13 mouse cellular contexts compared by ENCODE assay signal in genomic region chr9:45657172-45658062, GRCm38 (mm10).
DNase-seq lines count a peak whose midpoint lies in the region; ATAC-seq lines count a peak whose summit lies in the region.
"Had no signal": no experiment of that assay in that cellular context is flagged by ENCODE, and none has a peak within 500 bp of the region (broad histone marks: within the 10 kb centered on the region; RNA-seq: fewer than 3 reads in every experiment).

No protein-coding gene starts in this region.

- H3K27me3 ChIP-seq in forebrain, embryonic 11.5 days (ENCODE audit: control insufficient read depth, insufficient read depth, low read length), result no peaks in the 10 kb centered on the region
- no peaks in the 10 kb centered on the region for H3K27me3 ChIP-seq in hindbrain, embryonic 16.5 days (replicated peaks; ENCODE audit: control insufficient read depth, insufficient read depth, low read length)
- H3K27me3 ChIP-seq in neural tube, embryonic 14.5 days (ENCODE audit: control insufficient read depth, insufficient read depth, low read length), result no peaks in the 10 kb centered on the region
- H3K27me3 ChIP-seq: stomach, embryonic 15.5 days had no signal

- no peaks in the 10 kb centered on the region for H3K9me3 ChIP-seq in forebrain, embryonic 11.5 days (ENCODE audit: control insufficient read depth, low read length)
- no peaks in the 10 kb centered on the region for H3K9me3 ChIP-seq in hindbrain, embryonic 16.5 days (ENCODE audit: control insufficient read depth, low read length)
- H3K9me3 ChIP-seq in neural tube, embryonic 14.5 days (ENCODE audit: control insufficient read depth, low read length), result no peaks in the 10 kb centered on the region
- H3K9me3 ChIP-seq: megakaryocyte, embryonic 14.5 days; stomach, embryonic 15.5 days had no signal

- H3K4me1 ChIP-seq in forebrain, embryonic 11.5 days (replicated peaks; ENCODE audit: control insufficient read depth, insufficient read depth, low read length), result peaks cover 22% of the 10 kb centered on the region
- peaks cover 26% of the 10 kb centered on the region for H3K4me1 ChIP-seq in hindbrain, embryonic 16.5 days (ENCODE audit: control insufficient read depth, insufficient read depth, low read depth, low read length)
- peaks cover 18% of the 10 kb centered on the region for H3K4me1 ChIP-seq in neural tube, embryonic 14.5 days (ENCODE audit: control insufficient read depth, insufficient read depth, low read length)
- H3K4me1 ChIP-seq: megakaryocyte, embryonic 14.5 days; stomach, embryonic 15.5 days had no signal

- intact Hi-C loops in gastrocnemius, postnatal 14 days (cut with DNase I; ENCODE audit: low total_unique reads), result no loop called here

- no peaks in the 10 kb centered on the region for H3K36me3 ChIP-seq in forebrain, embryonic 11.5 days (ENCODE audit: control insufficient read depth, insufficient read depth, low read length)
- no peaks in the 10 kb centered on the region for H3K36me3 ChIP-seq in hindbrain, embryonic 16.5 days (ENCODE audit: control insufficient read depth, insufficient read depth, low read length)
- H3K36me3 ChIP-seq in neural tube, embryonic 14.5 days (ENCODE audit: control insufficient read depth, insufficient read depth, low read length), result no peaks in the 10 kb centered on the region
- H3K36me3 ChIP-seq: stomach, embryonic 15.5 days had no signal

- H3K27ac ChIP-seq in forebrain, embryonic 11.5 days (ENCODE audit: low read depth, low read length), result peak overlapping the region; percentile 95
- peak overlapping the region; percentile 77 for H3K27ac ChIP-seq in hindbrain, embryonic 16.5 days (ENCODE audit: low read depth, low read length)
- H3K27ac ChIP-seq in neural tube, embryonic 14.5 days (ENCODE audit: low read depth, low read length), result peak overlapping the region; percentile 85
- H3K27ac ChIP-seq: gastrocnemius, adult 2 months; stomach, embryonic 15.5 days had no signal

- ATAC-seq in forebrain, embryonic 11.5 days (replicated peaks; ENCODE audit: low FRiP score), result peak; percentile 91
- peak; percentile 76 for ATAC-seq in hindbrain, embryonic 16.5 days
- ATAC-seq in neural tube, embryonic 14.5 days (ENCODE audit: low read depth), result peak; percentile 84
- ATAC-seq: intestine, embryonic 16.5 days; liver, postnatal 0 days had no signal

- H3K4me2 ChIP-seq in forebrain, embryonic 11.5 days (ENCODE audit: low read depth, low read length, severe bottlenecking), result peak overlapping the region; percentile 29; the same call in 1 of the 2 replicates
- no peak overlapping the region for H3K4me2 ChIP-seq in hindbrain, embryonic 16.5 days (ENCODE audit: low read length)
- no peak overlapping the region for H3K4me2 ChIP-seq in neural tube, embryonic 14.5 days (ENCODE audit: low read depth, low read length)
- H3K4me2 ChIP-seq: stomach, embryonic 15.5 days had no signal

- WGBS in forebrain, embryonic 11.5 days, result 5% methylated on average over 8 of the region's 9 CpGs
- WGBS in hindbrain, embryonic 16.5 days, result 6% methylated on average over 8 of the region's 9 CpGs
- WGBS in neural tube, embryonic 14.5 days, result 6% methylated on average over 8 of the region's 9 CpGs

- H3K4me3 ChIP-seq in forebrain, embryonic 11.5 days (ENCODE audit: low read depth, low read length), result no peak overlapping the region
- H3K4me3 ChIP-seq in hindbrain, embryonic 16.5 days (ENCODE audit: low read length), result no peak overlapping the region
- no peak overlapping the region for H3K4me3 ChIP-seq in neural tube, embryonic 14.5 days (ENCODE audit: low read depth, low read length)
- H3K4me3 ChIP-seq: gastrocnemius, adult 2 months; megakaryocyte, embryonic 14.5 days; stomach, embryonic 15.5 days had no signal

- peak overlapping the region; percentile 43 for H3K9ac ChIP-seq in forebrain, embryonic 11.5 days (ENCODE audit: low read length)
- H3K9ac ChIP-seq in hindbrain, embryonic 16.5 days (ENCODE audit: low read depth, low read length), result peak overlapping the region; percentile 28
- H3K9ac ChIP-seq in neural tube, embryonic 14.5 days (replicated peaks; ENCODE audit: low read depth, low read length), result 0 out of 2 replicates have a peak overlapping the region, but pooled peaks have one; percentile 5
- H3K9ac ChIP-seq: liver, postnatal 0 days; stomach, embryonic 15.5 days had no signal

- peak; percentile 14 for DNase-seq in embryo, embryonic 9.5 days (ENCODE audit: extremely low spot score)
- peak; percentile 70 for DNase-seq in forebrain, embryonic 11.5 days (ENCODE audit: low spot score)
- no peak for DNase-seq in heart, adult 18-20 months
- DNase-seq in spleen, postnatal 14 days (ENCODE audit: low spot score in 2 of 2), result no peak
- no peak for DNase-seq in gastrocnemius, postnatal 14 days
- DNase-seq: cerebellum, postnatal 36 days; gastrocnemius, adult 2 months; liver, postnatal 0 days had no signal

Comparison
In these comparisons a context has a peak if more than half of its experiments do, and no peak if none do; other contexts are left out.
1. DNase-seq: peak in embryo, embryonic 9.5 days (single experiment) and forebrain, embryonic 11.5 days (single experiment); none in heart, adult 18-20 months (0 of 2), spleen, postnatal 14 days (0 of 2) and gastrocnemius, postnatal 14 days (single experiment).
2. Peak in every context shown above with its lines, with median percentiles within 50 percentile points of each other: ATAC-seq, H3K27ac ChIP-seq and H3K9ac ChIP-seq.